Mouse (Mus musculus): ENCODE data around the gene Cdk2ap2. TPM values are rescaled to one million over a fixed set of nuclear protein-coding genes. Genes with fewer than 3 reads are reported as not detected.
"Not testable (repeated sequence)": the region's sequence is repeated elsewhere in the genome, so short reads cannot be mapped to it uniquely, and the experiment has no call there.

Gene Cdk2ap2
- total RNA-seq, 4 experiments from 2014 or later = 20.2 to 28.9 (median 23.4) TPM

DNA sequence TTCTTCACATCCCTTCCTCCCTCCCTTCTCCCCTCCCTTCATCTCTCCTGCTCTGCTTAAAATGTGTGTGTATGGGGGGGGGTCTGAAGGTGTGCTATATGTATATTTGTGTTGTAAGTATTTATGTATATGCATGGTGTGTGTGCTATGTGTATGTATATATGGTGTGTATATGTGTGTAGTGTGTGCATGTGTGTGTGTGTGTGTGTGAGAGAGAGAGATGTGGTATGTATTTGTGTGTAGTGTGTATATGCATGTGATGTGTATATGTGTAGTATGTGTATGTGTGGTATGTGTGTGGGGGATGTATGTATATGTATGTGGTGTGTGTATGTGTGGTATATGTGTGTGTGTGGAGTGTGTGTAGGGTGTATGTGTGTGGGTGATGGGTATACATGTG is 30.1 kb upstream of the Cdk2ap2 start:
- no peak for DNase-seq (ENCODE audit: low spot score in 2 of 2)

DNA sequence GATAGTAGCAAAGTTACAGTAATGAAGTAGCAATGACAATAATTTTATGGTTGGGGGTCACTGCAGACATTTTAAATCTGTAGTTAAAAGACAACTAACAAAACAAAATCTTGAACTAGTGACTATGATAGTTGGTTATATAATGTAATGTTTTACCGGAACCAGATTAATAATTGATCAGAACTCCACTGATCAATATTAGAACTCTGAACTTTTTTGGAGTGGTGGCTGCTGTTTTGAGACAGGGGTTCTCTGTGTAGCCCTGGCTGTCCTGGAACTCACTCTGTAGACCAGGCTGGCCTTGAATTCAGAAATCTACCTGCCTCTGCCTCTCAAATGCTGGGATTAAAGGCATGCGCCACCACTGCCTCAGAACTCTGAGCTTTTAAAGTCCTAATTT is 28.7 kb upstream of the Cdk2ap2 start:
- not testable (repeated sequence) for DNase-seq (ENCODE audit: low spot score in 2 of 2)

- DNase-seq (ENCODE audit: low spot score in 2 of 2) = no peak
Observed at GRCm38 (mm10) chr19:4068717-4069410, 28.1 kb upstream of the Cdk2ap2 start.

GRCm38 (mm10) chr19:4070311-4070710 is 26.7 kb upstream of the Cdk2ap2 start:
- DNase-seq (ENCODE audit: low spot score in 2 of 2) = no peak

- no peak for DNase-seq (ENCODE audit: low spot score in 2 of 2)
Observed at GRCm38 (mm10) chr19:4070756-4071155, 26.2 kb upstream of the Cdk2ap2 start.

DNA sequence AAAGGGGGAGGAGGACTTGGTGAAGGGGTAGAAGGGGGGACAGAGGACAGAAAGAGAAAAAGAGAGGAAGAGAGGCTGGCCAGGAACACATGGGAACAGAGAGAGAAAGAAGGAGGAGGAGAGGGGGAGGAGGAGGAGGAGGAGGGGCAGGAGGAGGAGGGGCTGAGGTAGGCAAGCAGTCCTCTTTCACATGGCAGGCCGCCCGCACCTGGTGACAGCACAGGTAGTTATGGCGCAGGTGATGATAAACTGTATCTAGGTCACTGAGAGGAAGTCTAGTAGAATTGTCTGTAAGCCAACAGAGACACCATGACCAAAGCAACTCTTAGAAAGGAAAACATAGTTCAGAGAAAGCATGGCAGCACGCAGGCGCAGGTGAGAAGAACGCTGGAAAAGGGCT is 25.6 kb upstream of the Cdk2ap2 start:
- no peak for DNase-seq (ENCODE audit: low spot score in 2 of 2)

GRCm38 (mm10) chr19:4072706-4073424 is 24.1 kb upstream of the Cdk2ap2 start:
- no peak for DNase-seq (ENCODE audit: low spot score in 2 of 2)

- DNase-seq (ENCODE audit: low spot score in 2 of 2) = no peak
Observed at GRCm38 (mm10) chr19:4075531-4075930, 21.5 kb upstream of the Cdk2ap2 start.

DNA sequence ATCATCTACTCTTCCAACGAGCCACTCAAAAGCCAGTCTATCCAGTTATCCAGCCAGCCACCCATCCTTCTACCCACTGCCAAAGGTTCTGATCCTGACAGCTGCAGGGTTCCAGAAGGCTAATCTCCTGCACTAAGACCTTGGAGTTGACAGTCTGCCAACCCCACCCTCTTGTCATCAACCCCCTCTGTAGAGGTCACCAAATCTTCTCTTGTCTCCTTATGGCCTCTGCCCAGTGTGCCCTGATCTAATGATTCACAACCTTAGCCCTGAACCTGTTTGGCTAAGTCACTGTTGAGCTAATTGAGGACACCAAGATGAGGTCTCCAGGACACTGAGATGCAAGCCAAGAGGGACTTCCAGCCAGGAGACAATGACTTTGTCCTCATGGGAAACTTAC is 17.4 kb upstream of the Cdk2ap2 start:
- DNase-seq (ENCODE audit: low spot score in 2 of 2) = no peak

DNA sequence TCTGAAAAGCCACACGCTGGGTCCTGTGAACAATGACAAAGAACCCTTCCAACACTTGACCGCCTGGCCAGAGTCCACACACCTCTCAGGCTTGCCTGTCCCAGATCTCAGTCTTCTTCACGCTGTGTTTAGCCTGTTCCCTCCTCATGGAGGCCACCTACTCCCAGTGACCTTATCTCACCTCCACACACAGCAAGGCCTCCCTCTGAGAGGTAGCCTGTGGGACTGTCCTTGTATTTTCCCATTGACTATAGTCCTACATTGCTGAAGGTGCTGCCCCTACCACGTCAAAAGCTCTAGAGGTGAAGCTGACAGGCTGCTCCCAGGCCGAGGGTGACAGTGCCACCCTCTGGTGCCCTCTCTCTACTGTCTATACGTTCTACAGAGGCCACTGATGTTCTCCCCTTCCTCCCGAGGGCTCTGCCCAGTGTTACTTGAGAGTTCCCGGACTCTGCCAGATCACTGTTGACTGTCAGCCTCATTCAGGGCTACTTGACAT is 16.4 kb upstream of the Cdk2ap2 start:
- DNase-seq (ENCODE audit: low spot score in 2 of 2) = no peak

- no peak for DNase-seq (ENCODE audit: low spot score in 2 of 2)
Observed at GRCm38 (mm10) chr19:4081394-4081793, 15.6 kb upstream of the Cdk2ap2 start, which contains the start of gene Cabp2. Gene Cabp2 (plus strand): TSS chr19:4081578.

DNA sequence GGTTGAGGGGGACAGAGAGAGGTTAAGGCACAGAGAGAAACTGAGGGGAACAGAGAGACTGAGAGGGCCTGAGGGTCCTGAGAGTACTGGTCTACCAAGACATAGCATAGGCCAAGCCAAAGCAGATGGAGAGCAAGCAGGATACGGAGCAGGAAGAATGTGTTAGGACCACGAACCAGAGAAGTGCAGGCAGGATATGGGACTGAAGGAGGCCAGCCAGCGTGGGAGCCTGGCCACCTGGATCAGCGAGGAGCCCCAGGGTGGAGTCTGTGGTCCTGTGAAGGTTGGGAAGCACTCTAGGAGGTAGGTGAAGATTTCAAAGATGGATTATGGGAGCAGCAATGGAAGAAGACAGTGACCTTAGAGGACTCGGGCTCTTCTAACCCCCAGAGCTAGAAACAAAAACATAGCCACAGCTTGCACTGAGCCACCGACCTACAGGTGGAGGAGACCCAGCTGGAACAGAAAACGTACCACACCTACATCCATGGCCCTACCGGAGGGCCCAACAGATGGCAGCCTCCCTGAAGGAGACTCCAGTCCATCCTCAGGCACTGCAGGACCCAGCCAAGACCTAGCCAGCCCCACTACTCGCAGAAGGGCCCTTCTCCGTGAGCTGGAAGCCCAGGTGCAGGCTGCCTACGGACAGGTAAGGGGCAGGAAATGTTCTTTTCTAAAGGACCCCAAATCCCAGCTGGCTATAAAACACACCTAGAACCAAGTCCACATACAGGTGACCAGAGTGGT is 14.6 kb upstream of the Cdk2ap2 start:
- no peak for DNase-seq (ENCODE audit: low spot score in 2 of 2)

GRCm38 (mm10) chr19:4083316-4083715 is 13.7 kb upstream of the Cdk2ap2 start:
- DNase-seq (ENCODE audit: low spot score in 2 of 2) = no peak

- DNase-seq (ENCODE audit: low spot score in 2 of 2) = no peak
Observed at GRCm38 (mm10) chr19:4083826-4084225, 13.2 kb upstream of the Cdk2ap2 start.

GRCm38 (mm10) chr19:4084984-4085383 is 12.0 kb upstream of the Cdk2ap2 start:
- no peak for DNase-seq (ENCODE audit: low spot score in 2 of 2)

DNA sequence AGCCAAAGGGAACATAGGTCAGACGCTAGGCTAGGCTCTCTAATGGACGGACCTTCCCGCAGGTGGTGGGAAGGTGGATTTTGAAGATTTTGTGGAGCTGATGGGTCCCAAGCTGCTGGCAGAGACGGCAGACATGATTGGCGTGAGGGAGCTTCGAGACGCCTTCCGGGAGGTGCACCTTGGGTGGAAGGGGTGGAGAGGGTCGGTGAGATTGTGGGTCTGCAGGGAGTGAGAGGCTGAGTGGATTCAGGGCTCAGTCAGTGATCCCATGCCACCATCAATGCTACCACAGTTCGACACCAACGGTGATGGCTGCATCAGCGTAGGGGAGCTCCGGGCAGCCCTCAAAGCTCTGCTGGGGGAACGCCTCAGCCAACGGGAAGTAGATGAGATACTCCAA is 10.8 kb upstream of the Cdk2ap2 start:
- DNase-seq (ENCODE audit: low spot score in 2 of 2) = no peak

GRCm38 (mm10) chr19:4087090-4087489 is 9.9 kb upstream of the Cdk2ap2 start:
- DNase-seq (ENCODE audit: low spot score in 2 of 2) = no peak

DNA sequence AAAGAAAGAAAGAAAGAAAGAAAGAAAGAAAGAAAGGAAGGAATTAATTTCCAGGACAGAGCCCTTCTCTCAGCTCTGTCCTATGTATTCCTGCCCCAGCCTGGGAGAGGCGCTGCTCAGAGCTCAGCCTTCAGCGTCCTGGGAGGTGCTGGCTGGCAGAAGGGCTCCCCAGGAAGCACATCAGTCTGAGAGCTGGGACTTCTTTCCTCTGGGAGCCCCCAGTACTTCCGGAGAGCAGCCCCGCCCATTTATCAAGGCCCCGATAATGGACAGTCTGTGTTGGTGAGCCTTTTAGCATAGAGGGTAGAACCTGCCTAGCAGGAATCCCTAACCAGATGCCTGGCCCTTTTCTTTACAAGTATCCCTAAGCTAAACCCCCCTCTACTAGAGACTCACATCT is 8.8 kb upstream of the Cdk2ap2 start:
- no peak for DNase-seq (ENCODE audit: low spot score in 2 of 2)

- no peak for DNase-seq (ENCODE audit: low spot score in 2 of 2)
Observed at GRCm38 (mm10) chr19:4089128-4089527, 7.9 kb upstream of the Cdk2ap2 start.

GRCm38 (mm10) chr19:4090446-4090845 is 6.5 kb upstream of the Cdk2ap2 start:
- no peak for DNase-seq (ENCODE audit: low spot score in 2 of 2)

- no peak for DNase-seq (ENCODE audit: low spot score in 2 of 2)
Observed at GRCm38 (mm10) chr19:4091383-4091782, 5.6 kb upstream of the Cdk2ap2 start.

DNA sequence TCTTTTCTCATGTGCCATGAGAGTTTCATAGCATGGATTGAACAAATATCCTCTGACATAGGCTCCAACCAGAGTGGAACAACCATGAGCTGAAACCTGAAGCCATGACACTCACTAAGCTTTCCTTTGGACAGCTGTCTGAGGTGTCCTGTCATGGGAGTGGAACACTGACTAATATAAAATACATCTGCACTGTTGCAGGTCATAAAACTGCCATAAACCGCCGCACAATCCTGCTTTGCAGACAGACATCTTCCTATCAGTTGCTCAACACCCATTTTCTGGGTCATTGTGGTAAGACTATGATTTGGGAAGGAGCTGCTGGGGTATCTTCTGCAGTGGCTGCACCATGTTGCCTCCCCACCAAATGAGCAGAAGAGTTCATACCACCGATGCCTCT is 4.2 kb upstream of the Cdk2ap2 start:
- no peak for DNase-seq (ENCODE audit: low spot score in 2 of 2)
